Mouse (Mus musculus) midbrain, embryonic 14.5 days (tissue): ENCODE measurements around the gene Gapdhs. TPM values are rescaled to one million over a fixed set of nuclear protein-coding genes. Genes with fewer than 3 reads are reported as not detected.

ENCODE experiments used
- ATAC-seq: fragments of 200-750 bp; cut with Nextera tagmentation; 2 replicates; pipeline ENCODE4 v1.8.0; 2017; ENCODE audit warnings: moderate number of reproducible peaks, moderate library complexity; ENCODE audit not compliant: low FRiP score, low TSS enrichment
- DNase-seq: peaks from one replicate; pipeline ENCODE4 v3.0.0-alpha.2; 2015
- H3K27ac ChIP-seq: fragments of 300-500 bp; sonication (generic); replicated peaks from 2 replicates; pipeline ENCODE4 v1.5.1; 2014; ENCODE audit warnings: mild to moderate bottlenecking, low read depth, low read length, moderate library complexity
- H3K27me3 ChIP-seq: fragments of 300-500 bp; sonication (generic); 2 replicates; pipeline ENCODE4 v1.6.1; 2014; ENCODE audit warnings: low read length, control low read depth, mixed read lengths; ENCODE audit not compliant: control insufficient read depth, insufficient read depth
- H3K36me3 ChIP-seq: fragments of 300-500 bp; sonication (generic); 2 replicates; pipeline ENCODE4 v1.6.1; 2014; ENCODE audit warnings: low read length, control low read depth; ENCODE audit not compliant: control insufficient read depth, insufficient read depth
- H3K4me1 ChIP-seq: fragments of 300-500 bp; sonication (generic); 2 replicates; pipeline ENCODE4 v1.6.1; 2014; ENCODE audit warnings: mild to moderate bottlenecking, antibody characterized with exemption, low read length, control low read depth; ENCODE audit not compliant: control insufficient read depth, insufficient read depth
- H3K4me2 ChIP-seq: fragments of 300-500 bp; sonication (generic); 2 replicates; pipeline ENCODE4 v1.6.1; 2014; ENCODE audit warnings: mild to moderate bottlenecking, low read length, moderate library complexity
- H3K4me3 ChIP-seq: fragments of 300-500 bp; sonication (generic); replicated peaks from 2 replicates; pipeline ENCODE4 v1.5.1; 2014; ENCODE audit warnings: low read depth, low read length
- H3K9ac ChIP-seq: fragments of 300-500 bp; sonication (generic); replicated peaks from 2 replicates; pipeline ENCODE4 v1.6.1; 2014; ENCODE audit warnings: mild to moderate bottlenecking, low read length, moderate library complexity
- H3K9me3 ChIP-seq: fragments of 300-500 bp; sonication (generic); 2 replicates; pipeline ENCODE4 v1.6.1; 2016; ENCODE audit warnings: low read length, control low read depth, mixed read lengths; ENCODE audit not compliant: control insufficient read depth
- WGBS: fragments of 180-500 bp; shearing (Covaris S2); extraction: QIAGEN DNeasy Blood & Tissue Kit; methylation state at CpG from one replicate; pipeline ENCODE4 v1.1.7; 2014; 5-methylcytosine and 5-hydroxymethylcytosine counted together
- polyA plus RNA-seq: library from polyadenylated mRNA; unstranded; fragments of >200 nt; fragmentation: Nextera tagmentation; extraction: Ambion mirVana; gene quantifications from 2 replicates; pipeline ENCODE4 v1.2.1, GENCODE M21; 2014

Gene Gapdhs
- polyA plus RNA-seq, 1 experiment from 2014 or later, result 0.83 TPM

GRCm38 (mm10) chr7:30777911-30778310, 34.4 kb upstream of the Gapdhs start:
- H3K4me2 ChIP-seq, result no peak overlapping the region
- no peak for ATAC-seq

DNA sequence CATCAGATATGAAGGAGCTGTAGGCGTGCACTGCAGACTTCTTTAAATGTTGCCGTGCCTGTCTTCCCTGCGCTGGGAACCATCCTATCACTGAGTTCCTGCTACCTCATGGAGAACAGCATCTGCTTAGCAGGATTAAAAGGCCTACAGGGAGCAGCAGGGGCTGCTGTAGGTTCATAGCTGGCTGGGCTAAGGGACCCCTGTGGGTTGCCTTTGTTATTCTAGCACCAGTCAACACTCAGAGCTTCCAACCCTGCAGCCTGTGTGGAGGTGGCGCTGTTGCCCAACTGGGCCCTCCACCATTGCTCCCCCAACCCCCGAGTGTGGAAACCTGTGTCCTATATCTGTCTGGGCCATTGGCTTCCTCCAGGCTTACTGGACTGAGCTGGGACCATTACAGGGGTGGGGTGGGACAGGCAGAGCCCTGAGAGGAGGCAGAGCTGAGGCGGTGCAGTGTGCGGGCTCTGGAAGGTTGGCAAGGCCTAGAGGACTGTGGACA, 33.6 kb upstream of the Gapdhs start:
- H3K9ac ChIP-seq, result no peak overlapping the region
- WGBS, result 44% methylated on average over 7 of the region's 7 CpGs

More at GRCm38 (mm10) chr7:30777911-30778310, 34.4 kb upstream of the Gapdhs start:
- H3K36me3 ChIP-seq, result no peaks in the 10 kb centered on the region
- 77% methylated on average over 1 of the region's 1 CpGs for WGBS
- H3K4me3 ChIP-seq, result no peak overlapping the region
- no peaks in the 10 kb centered on the region for H3K27me3 ChIP-seq
- no peaks in the 10 kb centered on the region for H3K9me3 ChIP-seq
- no peak overlapping the region for H3K9ac ChIP-seq
- DNase-seq, result no peak
- H3K4me1 ChIP-seq, result no peaks in the 10 kb centered on the region
- H3K27ac ChIP-seq, result no peak overlapping the region

GRCm38 (mm10) chr7:30776104-30776503, 32.6 kb upstream of the Gapdhs start:
- ATAC-seq, result no peak

More for the DNA sequence above, 33.6 kb upstream of the Gapdhs start:
- H3K27ac ChIP-seq, result no peak overlapping the region
- no peaks in the 10 kb centered on the region for H3K9me3 ChIP-seq
- no peaks in the 10 kb centered on the region for H3K4me1 ChIP-seq
- DNase-seq, result no peak
- H3K27me3 ChIP-seq, result no peaks in the 10 kb centered on the region
- H3K4me2 ChIP-seq, result no peak overlapping the region
- H3K36me3 ChIP-seq, result no peaks in the 10 kb centered on the region
- no peak for ATAC-seq
- H3K4me3 ChIP-seq, result no peak overlapping the region

DNA sequence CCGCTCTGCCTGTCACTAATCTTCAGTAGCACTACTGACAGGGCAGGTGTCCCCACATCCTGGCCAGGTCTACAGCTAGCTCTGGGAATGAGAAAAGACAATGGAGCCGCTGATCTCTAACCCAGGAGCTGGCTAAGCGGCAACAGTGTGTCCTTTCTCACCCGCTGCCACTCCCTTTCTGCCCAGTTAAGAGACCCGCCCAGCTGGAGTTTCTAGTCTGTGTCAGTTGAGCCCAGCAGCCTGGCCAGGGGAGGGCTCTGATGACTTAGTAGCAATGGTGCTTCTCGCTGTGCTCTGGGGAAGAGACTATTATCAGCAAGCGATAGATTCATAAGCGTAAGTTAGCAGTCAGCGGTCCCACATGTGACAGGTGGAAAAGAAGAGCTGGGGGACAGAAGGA, 25.8 kb upstream of the Gapdhs start:
- 37% methylated on average over 9 of the region's 9 CpGs for WGBS
- ATAC-seq, result no peak
- Histone ChIP-seq H3K27me3 (no peaks in the 10 kb centered on the region), H3K9me3 (no peaks in the 10 kb centered on the region), H3K9ac (no peak overlapping the region), H3K4me2 (no peak overlapping the region), H3K4me3 (no peak overlapping the region), H3K4me1 (no peaks in the 10 kb centered on the region), H3K27ac (no peak overlapping the region), H3K36me3 (no peaks in the 10 kb centered on the region)
- DNase-seq, result no peak

More at GRCm38 (mm10) chr7:30776104-30776503, 32.6 kb upstream of the Gapdhs start:
- Histone ChIP-seq H3K4me2 (no peak overlapping the region), H3K27me3 (no peaks in the 10 kb centered on the region), H3K36me3 (no peaks in the 10 kb centered on the region), H3K9ac (no peak overlapping the region), H3K9me3 (no peaks in the 10 kb centered on the region), H3K4me1 (no peaks in the 10 kb centered on the region), H3K27ac (no peak overlapping the region), H3K4me3 (no peak overlapping the region)
- DNase-seq, result no peak
- WGBS, result 91% methylated on average over 9 of the region's 9 CpGs

DNA sequence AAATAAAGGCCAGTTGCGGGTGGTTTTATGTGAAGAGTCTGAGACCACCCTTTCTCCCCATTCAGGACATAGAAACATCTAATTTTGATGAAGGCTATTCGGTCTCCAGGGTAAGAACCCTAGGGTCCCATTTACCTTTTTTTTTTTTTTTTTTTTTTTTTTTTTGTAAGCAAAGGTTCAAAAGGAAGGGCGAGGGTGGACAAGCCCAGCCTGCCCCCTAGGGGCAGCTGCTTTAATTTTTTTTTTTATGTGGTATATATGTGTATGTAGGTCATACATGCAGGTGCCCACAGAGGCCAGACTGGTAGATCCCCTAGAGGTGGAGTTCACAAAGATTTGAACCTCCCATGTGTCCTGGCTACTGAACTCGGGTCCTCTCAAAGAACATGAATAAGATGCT, 22.9 kb upstream of the Gapdhs start:
- H3K4me3 ChIP-seq, result no peak overlapping the region
- H3K9ac ChIP-seq, result no peak overlapping the region
- no peak overlapping the region for H3K4me2 ChIP-seq
- WGBS, result 89% methylated on average over 4 of the region's 4 CpGs
- no peaks in the 10 kb centered on the region for H3K9me3 ChIP-seq
- H3K36me3 ChIP-seq, result no peaks in the 10 kb centered on the region
- no peak for DNase-seq
- no peak overlapping the region for H3K27ac ChIP-seq
- ATAC-seq, result no peak
- no peaks in the 10 kb centered on the region for H3K27me3 ChIP-seq
- no peaks in the 10 kb centered on the region for H3K4me1 ChIP-seq

DNA sequence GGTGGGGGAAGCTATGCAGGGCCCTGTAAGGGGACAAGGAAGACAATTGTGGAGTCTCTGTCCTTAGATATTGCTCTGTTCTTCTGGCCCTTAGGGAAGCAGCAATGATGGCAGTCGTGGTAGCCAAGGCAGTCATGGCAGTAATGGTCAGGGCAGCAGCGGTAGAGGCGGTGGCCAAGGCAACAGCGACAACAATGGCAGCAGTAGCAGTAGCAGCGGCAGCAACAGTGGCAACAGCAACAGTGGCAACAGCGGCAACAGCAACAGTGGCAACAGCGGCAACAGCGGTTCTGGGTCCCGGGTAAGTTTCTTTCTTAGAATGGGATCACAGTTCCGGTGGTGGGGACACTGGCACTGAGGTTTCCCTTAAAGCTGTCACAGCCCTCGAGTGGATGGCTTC, 21.7 kb upstream of the Gapdhs start:
- no peak overlapping the region for H3K4me3 ChIP-seq
- H3K36me3 ChIP-seq, result no peaks in the 10 kb centered on the region
- DNase-seq, result peak; percentile 19
- H3K27me3 ChIP-seq, result no peaks in the 10 kb centered on the region
- 35% methylated on average over 11 of the region's 11 CpGs for WGBS
- no peak for ATAC-seq
- H3K4me1 ChIP-seq, result no peaks in the 10 kb centered on the region
- no peak overlapping the region for H3K4me2 ChIP-seq
- H3K9ac ChIP-seq, result no peak overlapping the region
- H3K27ac ChIP-seq, result no peak overlapping the region
- H3K9me3 ChIP-seq, result no peaks in the 10 kb centered on the region

- H3K4me2 ChIP-seq, result no peak within 1 kb of the TSS
- no peak for ATAC-seq
- no peaks in the 10 kb centered on the region for H3K9me3 ChIP-seq
- WGBS, result 50% methylated on average over 5 of the region's 5 CpGs
- no peaks in the 10 kb centered on the region for H3K27me3 ChIP-seq
- H3K36me3 ChIP-seq, result no peaks in the 10 kb centered on the region
- no peak within 1 kb of the TSS for H3K27ac ChIP-seq
- DNase-seq, result no peak
- H3K9ac ChIP-seq, result no peak within 1 kb of the TSS
- H3K4me1 ChIP-seq, result no peaks in the 10 kb centered on the region
- H3K4me3 ChIP-seq, result no peak within 1 kb of the TSS
Observed at GRCm38 (mm10) chr7:30763456-30763855, 20.0 kb upstream of the Gapdhs start, which contains the start of gene Dmkn. TSS of gene Dmkn (plus strand) at chr7:30763756.

DNA sequence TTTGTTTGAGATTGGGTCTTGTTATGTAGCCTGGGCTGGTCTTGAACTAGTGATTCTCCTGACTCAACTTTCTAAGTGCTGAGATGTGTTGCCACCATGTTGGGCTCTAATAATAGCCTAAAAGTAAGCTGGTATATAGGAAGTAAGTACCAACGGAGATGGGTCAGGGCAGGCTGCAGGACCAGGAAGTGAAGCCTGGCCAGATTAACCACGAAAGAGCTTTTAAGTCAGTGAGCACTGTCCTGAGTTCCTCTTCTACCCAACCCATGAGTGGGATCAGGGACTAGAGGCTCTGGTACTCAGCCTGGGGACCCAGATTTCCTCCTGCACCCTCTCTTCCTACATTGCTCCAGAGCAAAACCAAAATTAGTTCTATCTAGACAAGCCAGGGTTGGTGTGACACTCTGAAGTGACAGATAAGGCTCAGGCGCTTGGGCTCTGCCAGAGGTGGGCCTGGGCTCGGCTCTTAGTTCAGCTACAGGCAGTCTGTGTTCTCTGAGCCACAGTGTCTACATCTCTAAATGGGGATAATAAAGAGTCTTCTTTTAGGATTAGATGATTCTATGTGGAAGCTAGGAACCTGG, 18.4 kb upstream of the Gapdhs start:
- ATAC-seq (no peak), DNase-seq (no peak)
- Histone ChIP-seq H3K27me3 (no peaks in the 10 kb centered on the region), H3K27ac (no peak overlapping the region), H3K9ac (no peak overlapping the region), H3K4me1 (no peaks in the 10 kb centered on the region), H3K4me2 (no peak overlapping the region), H3K36me3 (no peaks in the 10 kb centered on the region), H3K9me3 (no peaks in the 10 kb centered on the region), H3K4me3 (no peak overlapping the region)
- WGBS, result 81% methylated on average over 4 of the region's 4 CpGs

GRCm38 (mm10) chr7:30758853-30759252, 15.4 kb upstream of the Gapdhs start:
- no peak for ATAC-seq
- 0 out of 2 replicates have a peak, but pooled peaks cover 5% of the 10 kb centered on the region for H3K9me3 ChIP-seq
- H3K4me1 ChIP-seq, result no peaks in the 10 kb centered on the region

More at GRCm38 (mm10) chr7:30758853-30759252, 15.4 kb upstream of the Gapdhs start:
- H3K27ac ChIP-seq, result no peak overlapping the region
- WGBS, result 39% methylated on average over 4 of the region's 4 CpGs
- DNase-seq, result peak; percentile 66
- no peak overlapping the region for H3K4me2 ChIP-seq
- H3K36me3 ChIP-seq, result peaks cover 20% of the 10 kb centered on the region
- H3K9ac ChIP-seq, result no peak overlapping the region
- H3K4me3 ChIP-seq, result no peak overlapping the region
- no peaks in the 10 kb centered on the region for H3K27me3 ChIP-seq
